Mouse (Mus musculus) heart, embryonic 11.5 days (tissue): ENCODE results near the gene Sf3a2. TPM values are rescaled to one million over a fixed set of nuclear protein-coding genes. Genes with fewer than 3 reads are reported as not detected.
"Not testable (repeated sequence)": the region's sequence is repeated elsewhere in the genome, so short reads cannot be mapped to it uniquely, and the experiment has no call there.

Experiments
- ATAC-seq: fragments of 200-750 bp; cut with Nextera tagmentation; replicated peaks from 2 replicates; pipeline ENCODE4 v1.8.0; 2017; ENCODE audit warnings: moderate library complexity; ENCODE audit not compliant: insufficient number of reproducible peaks, low FRiP score, low TSS enrichment
- H3K27ac ChIP-seq: fragments of 300-500 bp; sonication (generic); 2 replicates; pipeline ENCODE4 v1.5.1; 2014; ENCODE audit warnings: mild to moderate bottlenecking, low read depth, low read length
- H3K27me3 ChIP-seq: fragments of 300-500 bp; sonication (generic); 2 replicates; pipeline ENCODE4 v1.6.1; 2014; ENCODE audit warnings: mild to moderate bottlenecking, low read length, mixed read lengths; ENCODE audit not compliant: control insufficient read depth, insufficient read depth
- H3K36me3 ChIP-seq: fragments of 300-500 bp; sonication (generic); 2 replicates; pipeline ENCODE4 v1.6.1; 2014; ENCODE audit warnings: mild to moderate bottlenecking, low read length, moderate library complexity, mixed read lengths; ENCODE audit not compliant: control insufficient read depth, insufficient read depth
- H3K4me1 ChIP-seq: fragments of 300-500 bp; sonication (generic); 2 replicates; pipeline ENCODE4 v1.6.1; 2014; ENCODE audit warnings: low read length; ENCODE audit not compliant: control insufficient read depth, insufficient read depth
- H3K4me2 ChIP-seq: fragments of 300-500 bp; sonication (generic); 2 replicates; pipeline ENCODE4 v1.6.1; 2014; ENCODE audit warnings: mild to moderate bottlenecking, moderate library complexity
- H3K4me3 ChIP-seq: fragments of 300-500 bp; sonication (generic); 2 replicates; pipeline ENCODE4 v1.5.1; 2014; ENCODE audit warnings: low read depth, low read length
- H3K9ac ChIP-seq: fragments of 300-500 bp; sonication (generic); 2 replicates; pipeline ENCODE4 v1.6.1; 2014; ENCODE audit warnings: mild to moderate bottlenecking, low read depth, low read length, moderate library complexity
- H3K9me3 ChIP-seq: fragments of 300-500 bp; sonication (generic); replicated peaks from 2 replicates; pipeline ENCODE4 v1.6.1; 2016; ENCODE audit warnings: low read length; ENCODE audit not compliant: control insufficient read depth
- WGBS: fragments of 180-500 bp; shearing (Covaris S2); extraction: QIAGEN DNeasy Blood & Tissue Kit; methylation state at CpG from one replicate; pipeline ENCODE4 v1.1.7; 2014; ENCODE audit not compliant: insufficient replicate concordance; 5-methylcytosine and 5-hydroxymethylcytosine counted together
- polyA plus RNA-seq: library from polyadenylated mRNA; unstranded; fragments of >200 nt; fragmentation: Nextera tagmentation; extraction: Ambion mirVana; gene quantifications from 2 replicates; pipeline ENCODE4 v1.2.1, GENCODE M21; 2014

Sf3a2 gene
- polyA plus RNA-seq, 1 experiment from 2014 or later, result 68.6 TPM

GRCm38 (mm10) chr10:80828587-80828986 is 30.6 kb downstream of the Sf3a2 start:
- not testable (repeated sequence) for H3K27ac ChIP-seq, H3K9me3 ChIP-seq, ATAC-seq, H3K9ac ChIP-seq, H3K27me3 ChIP-seq, H3K4me3 ChIP-seq, H3K36me3 ChIP-seq
- peaks cover 30% of the 10 kb centered on the region for H3K4me1 ChIP-seq
- WGBS, result 91% methylated on average over 9 of the region's 9 CpGs
- H3K4me2 ChIP-seq, result peak overlapping the region; percentile 99

GRCm38 (mm10) chr10:80829359-80830278 is 31.6 kb downstream of the Sf3a2 start:
- peaks cover 30% of the 10 kb centered on the region for H3K4me1 ChIP-seq
- H3K4me2 ChIP-seq, result no peak overlapping the region; the same call in 1 of the 2 replicates
- ATAC-seq, result no peak
- peaks cover 14% of the 10 kb centered on the region for H3K27me3 ChIP-seq
- H3K4me3 ChIP-seq, result no peak overlapping the region
- 39% methylated on average over 1 of the region's 1 CpGs for WGBS
- H3K9ac ChIP-seq, result no peak overlapping the region
- H3K27ac ChIP-seq, result no peak overlapping the region
- peaks cover 7% of the 10 kb centered on the region for H3K36me3 ChIP-seq
- no peaks in the 10 kb centered on the region for H3K9me3 ChIP-seq

- Histone ChIP-seq H3K27me3 (peaks cover 30% of the 10 kb centered on the region), H3K9ac (no peak overlapping the region), H3K4me2 (no peak overlapping the region), H3K9me3 (no peaks in the 10 kb centered on the region), H3K4me3 (no peak overlapping the region), H3K27ac (no peak overlapping the region), H3K4me1 (peaks cover 39% of the 10 kb centered on the region), H3K36me3 (peaks cover 7% of the 10 kb centered on the region)
- ATAC-seq, result no peak
- 3% methylated on average over 9 of the region's 9 CpGs for WGBS
Measured at GRCm38 (mm10) chr10:80831136-80831535, 33.1 kb downstream of the Sf3a2 start.

GRCm38 (mm10) chr10:80832818-80833217 is 34.8 kb downstream of the Sf3a2 start:
- Histone ChIP-seq H3K27ac (no peak overlapping the region), H3K36me3 (peaks cover 7% of the 10 kb centered on the region), H3K4me1 (peaks cover 49% of the 10 kb centered on the region), H3K27me3 (peaks cover 42% of the 10 kb centered on the region), H3K9me3 (no peaks in the 10 kb centered on the region), H3K4me2 (no peak overlapping the region), H3K4me3 (no peak overlapping the region), H3K9ac (no peak overlapping the region)
- no peak for ATAC-seq
- 63% methylated on average over 7 of the region's 7 CpGs for WGBS

- H3K36me3 ChIP-seq, result no peaks in the 10 kb centered on the region
- no peaks in the 10 kb centered on the region for H3K9me3 ChIP-seq
- 0 out of 2 replicates have a peak overlapping the region, but pooled peaks have one; percentile 17 for H3K9ac ChIP-seq
- H3K4me2 ChIP-seq, result no peak overlapping the region
- peak overlapping the region; percentile 21; the same call in 1 of the 2 replicates for H3K4me3 ChIP-seq
- peaks cover 40% of the 10 kb centered on the region for H3K4me1 ChIP-seq
- WGBS, result 50% methylated on average over 30 of the region's 30 CpGs
- ATAC-seq, result no peak
- no peak overlapping the region for H3K27ac ChIP-seq
- H3K27me3 ChIP-seq, result peaks cover 49% of the 10 kb centered on the region
Measured at GRCm38 (mm10) chr10:80835617-80836016, 37.6 kb downstream of the Sf3a2 start.

GRCm38 (mm10) chr10:80836949-80837379 is 39.0 kb downstream of the Sf3a2 start:
- 36% methylated on average over 7 of the region's 7 CpGs for WGBS
- Histone ChIP-seq H3K27me3 (peaks cover 57% of the 10 kb centered on the region), H3K27ac (peak overlapping the region; percentile 2; the same call in 1 of the 2 replicates), H3K9me3 (no peaks in the 10 kb centered on the region), H3K4me2 (no peak overlapping the region; the same call in 1 of the 2 replicates), H3K4me3 (no peak overlapping the region), H3K4me1 (peaks cover 31% of the 10 kb centered on the region), H3K36me3 (no peaks in the 10 kb centered on the region), H3K9ac (no peak overlapping the region)
- no peak for ATAC-seq

GRCm38 (mm10) chr10:80837827-80838226 is 39.8 kb downstream of the Sf3a2 start:
- Histone ChIP-seq H3K4me3 (no peak overlapping the region), H3K27ac (peak overlapping the region; percentile 57; the same call in 1 of the 2 replicates), H3K36me3 (no peaks in the 10 kb centered on the region), H3K4me1 (peaks cover 31% of the 10 kb centered on the region), H3K4me2 (no peak overlapping the region; the same call in 1 of the 2 replicates), H3K9me3 (no peaks in the 10 kb centered on the region), H3K27me3 (peaks cover 66% of the 10 kb centered on the region), H3K9ac (0 out of 2 replicates have a peak overlapping the region, but pooled peaks have one; percentile 56)
- 32% methylated on average over 2 of the region's 2 CpGs for WGBS
- ATAC-seq, result no peak

GRCm38 (mm10) chr10:80838346-80838912 is 40.4 kb downstream of the Sf3a2 start:
- no peak overlapping the region for H3K4me2 ChIP-seq
- peak overlapping the region; percentile 57; the same call in 1 of the 2 replicates for H3K27ac ChIP-seq
- H3K4me1 ChIP-seq, result peaks cover 31% of the 10 kb centered on the region
- no peak for ATAC-seq
- no peaks in the 10 kb centered on the region for H3K36me3 ChIP-seq
- no peak overlapping the region for H3K4me3 ChIP-seq
- H3K9me3 ChIP-seq, result no peaks in the 10 kb centered on the region
- H3K27me3 ChIP-seq, result peaks cover 69% of the 10 kb centered on the region
- H3K9ac ChIP-seq, result 0 out of 2 replicates have a peak overlapping the region, but pooled peaks have one; percentile 56
- 53% methylated on average over 2 of the region's 2 CpGs for WGBS
